17 mouse cellular contexts compared by ENCODE assay signal in genomic region chr9:28621939-28622338, GRCm38 (mm10).
DNase-seq lines count a peak whose midpoint lies in the region; ATAC-seq lines count a peak whose summit lies in the region.
"Had no signal": no experiment of that assay in that cellular context is flagged by ENCODE, and none has a peak within 500 bp of the region (broad histone marks: within the 10 kb centered on the region; RNA-seq: fewer than 3 reads in every experiment).

No protein-coding gene starts in this region.

- DNase-seq in A20 (ENCODE audit: low read depth, low spot score): peak; percentile 10
- no peak for DNase-seq in thymus, adult 18-20 months
- DNase-seq in left cerebral cortex, postnatal 10 days (ENCODE audit: extremely low spot score in 1 of 2, low spot score in 2 of 2): no peak
- no peak for DNase-seq in left cerebral cortex, adult 11 months (ENCODE audit: low spot score)
- DNase-seq: adrenal gland, adult 2 months; adrenal gland, postnatal 14 days; cerebellum, adult 11 months; cerebellum, adult 2 months; cerebellum, adult 9-11 months; cerebellum, postnatal 25 days; embryo, embryonic 11 days; gastrocnemius, postnatal 25 days; heart, adult 2 months had no signal

- intact Hi-C loops in left cerebral cortex, postnatal 10 days (cut with DNase I): no loop called here

- ATAC-seq in common myeloid progenitor, adult 5-6 weeks (replicated peaks; ENCODE audit: low read depth, poor library complexity, severe bottlenecking): peak; percentile 89
- ATAC-seq in megakaryocyte, adult 5-6 weeks (ENCODE audit: poor library complexity, severe bottlenecking): peak; percentile 57
- ATAC-seq: forebrain, embryonic 15.5 days; intestine, postnatal 0 days had no signal
